Mouse (Mus musculus): Measurements from ENCODE around the gene Cd276. TPM values are rescaled to one million over a fixed set of nuclear protein-coding genes. Genes with fewer than 3 reads are reported as not detected.

Cd276 gene
- polyA plus RNA-seq, 1 experiment from 2014 or later, result 55.8 TPM

DNA sequence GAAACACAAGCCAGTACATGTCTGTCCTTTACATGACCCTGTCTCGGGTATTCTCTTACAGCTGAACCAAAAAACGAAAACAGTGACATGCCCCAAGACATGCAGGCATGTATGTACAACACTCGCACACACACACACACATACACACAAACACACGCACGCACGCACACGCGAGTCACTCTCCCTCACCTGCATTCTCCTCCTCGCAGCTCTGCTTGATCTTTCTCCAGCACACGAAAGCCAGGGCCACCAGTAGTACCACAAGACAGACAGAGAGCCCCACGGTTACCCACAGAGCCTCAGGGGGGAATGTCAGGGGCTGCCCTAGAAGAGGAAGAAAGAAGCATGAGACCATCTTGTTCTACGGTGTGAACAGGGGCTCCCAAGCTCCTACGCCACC lies 24.8 kb downstream of the Cd276 start:
- no peak for ATAC-seq (ENCODE audit: insufficient number of reproducible peaks, low FRiP score, low TSS enrichment, low read depth)
- H3K36me3 ChIP-seq, result peaks cover 67% of the 10 kb centered on the region
- H3K4me1 ChIP-seq, result no peaks in the 10 kb centered on the region
- 76% methylated on average over 13 of the region's 13 CpGs for WGBS
- no peak overlapping the region for H3K9ac ChIP-seq
- no peak overlapping the region for H3K4me2 ChIP-seq (replicated peaks)
- no peaks in the 10 kb centered on the region for H3K27me3 ChIP-seq
- no peak overlapping the region for H3K27ac ChIP-seq (replicated peaks)
- H3K9me3 ChIP-seq (replicated peaks), result no peaks in the 10 kb centered on the region
- H3K4me3 ChIP-seq (replicated peaks), result no peak overlapping the region

DNA sequence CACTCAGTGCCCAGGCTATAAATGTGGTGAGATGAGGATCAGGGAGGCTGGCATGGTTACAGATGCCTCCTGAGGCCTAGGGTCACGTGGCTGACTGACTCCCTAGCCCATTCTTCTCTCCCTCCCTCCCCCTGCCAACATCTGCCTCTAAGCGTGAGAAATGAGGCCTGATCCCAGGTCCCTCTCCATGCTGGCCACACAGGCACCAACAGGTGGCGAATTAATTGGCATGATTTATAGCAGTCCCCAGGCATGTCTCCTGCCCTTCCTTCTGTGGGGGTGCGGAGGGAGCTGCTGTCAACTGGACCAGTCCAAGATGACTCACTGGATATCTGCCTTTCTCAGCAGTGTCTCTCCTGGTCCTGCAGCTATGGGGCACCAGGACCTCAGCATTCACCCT lies 27.4 kb downstream of the Cd276 start:
- no peak overlapping the region for H3K4me2 ChIP-seq (replicated peaks)
- H3K27me3 ChIP-seq, result no peaks in the 10 kb centered on the region
- H3K9me3 ChIP-seq (replicated peaks), result no peaks in the 10 kb centered on the region
- no peak for ATAC-seq (ENCODE audit: insufficient number of reproducible peaks, low FRiP score, low TSS enrichment, low read depth)
- no peaks in the 10 kb centered on the region for H3K4me1 ChIP-seq
- WGBS, result 78% methylated on average over 4 of the region's 4 CpGs
- H3K9ac ChIP-seq, result no peak overlapping the region
- no peak overlapping the region for H3K4me3 ChIP-seq (replicated peaks)
- H3K36me3 ChIP-seq, result peaks cover 61% of the 10 kb centered on the region
- H3K27ac ChIP-seq (replicated peaks), result no peak overlapping the region

DNA sequence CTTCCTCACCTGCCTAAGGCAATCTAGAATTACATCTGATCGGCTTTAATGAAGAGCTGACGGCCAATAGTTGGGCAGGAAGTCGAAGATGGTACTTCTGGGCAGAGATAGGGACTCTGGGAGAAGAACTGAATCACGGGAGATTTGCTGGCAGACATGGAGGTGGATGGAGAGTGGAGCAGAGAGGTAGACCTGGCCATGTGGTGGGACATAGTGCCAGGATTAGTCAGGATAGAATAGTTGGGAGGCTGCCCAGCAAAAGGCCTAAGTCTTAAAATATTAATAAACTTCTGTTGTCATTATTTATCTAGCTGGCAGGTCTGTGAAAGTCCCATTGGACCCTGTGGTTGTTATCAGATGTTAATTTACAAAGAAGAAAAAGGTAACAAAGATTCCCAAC lies 30.1 kb downstream of the Cd276 start:
- H3K9me3 ChIP-seq (replicated peaks), result no peaks in the 10 kb centered on the region
- H3K27ac ChIP-seq (replicated peaks), result no peak overlapping the region
- no peak overlapping the region for H3K9ac ChIP-seq
- no peaks in the 10 kb centered on the region for H3K27me3 ChIP-seq
- H3K4me1 ChIP-seq, result 0 out of 2 replicates have a peak, but pooled peaks cover 6% of the 10 kb centered on the region
- 82% methylated on average over 4 of the region's 4 CpGs for WGBS
- H3K4me3 ChIP-seq (replicated peaks), result no peak overlapping the region
- peaks cover 46% of the 10 kb centered on the region for H3K36me3 ChIP-seq
- H3K4me2 ChIP-seq (replicated peaks), result no peak overlapping the region
- no peak for ATAC-seq (ENCODE audit: insufficient number of reproducible peaks, low FRiP score, low TSS enrichment, low read depth)

DNA sequence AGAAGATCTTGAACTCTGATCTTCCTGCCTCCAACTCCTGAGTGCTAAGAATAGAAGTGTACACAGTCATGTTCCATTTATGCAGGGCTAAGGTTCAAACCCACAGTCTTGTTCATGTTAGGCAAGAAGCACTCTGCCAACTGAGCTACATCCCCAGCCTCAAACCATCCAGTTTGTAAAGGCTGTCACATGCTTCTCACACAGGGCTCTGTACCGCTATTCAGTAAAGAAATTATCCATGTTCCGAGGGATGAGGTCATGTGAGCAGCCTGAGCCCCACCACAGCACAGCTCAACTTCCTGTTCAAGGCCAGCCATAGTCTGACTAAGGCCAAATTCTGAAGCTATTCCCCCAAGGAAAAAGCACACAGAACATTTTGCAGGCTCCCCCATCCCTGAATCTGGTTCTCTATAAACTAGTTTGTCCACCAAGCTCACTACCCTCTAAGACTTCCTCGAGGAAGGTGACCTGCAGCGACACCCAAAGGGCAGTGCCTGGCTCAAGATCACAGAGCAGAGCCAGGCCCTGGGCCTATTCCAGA lies 33.3 kb downstream of the Cd276 start:
- H3K4me3 ChIP-seq (replicated peaks), result no peak overlapping the region
- H3K27me3 ChIP-seq, result no peaks in the 10 kb centered on the region
- H3K4me2 ChIP-seq (replicated peaks), result no peak overlapping the region
- no peaks in the 10 kb centered on the region for H3K9me3 ChIP-seq (replicated peaks)
- H3K27ac ChIP-seq (replicated peaks), result no peak overlapping the region
- H3K4me1 ChIP-seq, result peaks cover 25% of the 10 kb centered on the region
- WGBS, result 42% methylated on average over 4 of the region's 4 CpGs
- H3K36me3 ChIP-seq, result peaks cover 20% of the 10 kb centered on the region
- H3K9ac ChIP-seq, result no peak overlapping the region
- ATAC-seq (ENCODE audit: insufficient number of reproducible peaks, low FRiP score, low TSS enrichment, low read depth), result peak; percentile 49; the same call in 1 of the 2 replicates

DNA sequence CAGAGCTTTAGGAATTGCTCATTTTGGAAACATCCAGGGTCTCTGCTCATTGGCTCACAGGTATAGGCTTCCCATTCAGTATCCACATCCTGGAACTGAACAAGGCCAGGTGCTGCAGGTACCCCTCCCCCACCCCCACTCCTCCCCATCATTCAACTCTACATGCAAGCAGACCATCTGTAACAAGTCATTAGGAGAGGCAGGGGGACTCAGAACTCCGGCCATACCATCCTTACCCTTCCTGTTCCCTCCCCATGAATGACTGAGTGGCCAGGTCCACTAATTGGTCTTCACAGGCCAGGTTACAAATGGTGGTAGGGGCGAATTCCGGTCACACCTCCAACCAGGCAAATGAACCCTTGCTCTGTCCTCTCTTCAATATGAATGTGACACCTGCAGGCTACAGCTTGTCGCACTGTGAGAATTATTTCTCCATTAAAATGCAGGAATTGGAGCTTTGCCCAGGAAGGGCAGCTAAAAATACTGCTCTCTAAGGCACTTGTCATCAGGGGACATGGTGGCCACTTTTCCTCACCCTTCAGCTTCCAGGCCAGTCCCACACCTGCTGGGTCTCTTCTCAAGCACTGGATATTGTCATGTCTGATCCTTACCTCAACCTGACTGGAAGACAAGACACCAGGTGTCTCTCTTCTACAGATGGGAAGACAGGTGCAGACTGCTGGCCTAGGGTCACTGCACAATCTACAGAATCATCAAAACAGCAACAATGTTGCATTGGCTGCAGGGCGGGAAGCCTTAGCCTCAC lies 34.2 kb downstream of the Cd276 start:
- peaks cover 11% of the 10 kb centered on the region; the same call in 1 of the 2 replicates for H3K36me3 ChIP-seq
- no peaks in the 10 kb centered on the region for H3K27me3 ChIP-seq
- H3K4me1 ChIP-seq, result peaks cover 25% of the 10 kb centered on the region
- no peak overlapping the region for H3K4me2 ChIP-seq (replicated peaks)
- no peak overlapping the region for H3K4me3 ChIP-seq (replicated peaks)
- no peak overlapping the region for H3K27ac ChIP-seq (replicated peaks)
- H3K9ac ChIP-seq, result no peak overlapping the region
- no peaks in the 10 kb centered on the region for H3K9me3 ChIP-seq (replicated peaks)
- 70% methylated on average over 5 of the region's 5 CpGs for WGBS
- no peak for ATAC-seq (ENCODE audit: insufficient number of reproducible peaks, low FRiP score, low TSS enrichment, low read depth)

DNA sequence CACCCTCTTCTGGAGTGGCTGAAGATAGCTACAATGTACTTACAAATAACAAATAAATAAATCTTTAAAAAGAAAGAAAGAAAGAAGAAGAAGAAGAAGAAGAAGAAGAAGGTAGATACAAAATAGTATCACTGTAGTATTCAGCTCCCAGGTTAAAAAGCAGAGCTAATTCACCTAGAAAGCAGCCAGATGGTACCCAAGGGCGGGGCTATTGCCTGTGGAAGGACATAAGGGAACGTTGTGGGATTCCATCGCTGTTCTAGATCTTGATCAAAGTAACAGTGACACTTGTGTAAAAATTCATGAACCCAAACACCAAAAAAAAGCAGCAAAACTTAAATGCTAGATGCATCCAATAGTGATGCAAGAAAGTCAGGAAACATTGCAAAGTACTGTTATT lies 35.3 kb downstream of the Cd276 start:
- H3K36me3 ChIP-seq, result 0 out of 2 replicates have a peak, but pooled peaks cover 2% of the 10 kb centered on the region
- no peak overlapping the region for H3K27ac ChIP-seq (replicated peaks)
- no peak overlapping the region for H3K4me2 ChIP-seq (replicated peaks)
- no peak overlapping the region for H3K9ac ChIP-seq
- no peak overlapping the region for H3K4me3 ChIP-seq (replicated peaks)
- H3K27me3 ChIP-seq, result no peaks in the 10 kb centered on the region
- no peaks in the 10 kb centered on the region for H3K9me3 ChIP-seq (replicated peaks)
- H3K4me1 ChIP-seq, result peaks cover 25% of the 10 kb centered on the region
- WGBS, result 76% methylated on average over 3 of the region's 3 CpGs
- no peak for ATAC-seq (ENCODE audit: insufficient number of reproducible peaks, low FRiP score, low TSS enrichment, low read depth)

DNA sequence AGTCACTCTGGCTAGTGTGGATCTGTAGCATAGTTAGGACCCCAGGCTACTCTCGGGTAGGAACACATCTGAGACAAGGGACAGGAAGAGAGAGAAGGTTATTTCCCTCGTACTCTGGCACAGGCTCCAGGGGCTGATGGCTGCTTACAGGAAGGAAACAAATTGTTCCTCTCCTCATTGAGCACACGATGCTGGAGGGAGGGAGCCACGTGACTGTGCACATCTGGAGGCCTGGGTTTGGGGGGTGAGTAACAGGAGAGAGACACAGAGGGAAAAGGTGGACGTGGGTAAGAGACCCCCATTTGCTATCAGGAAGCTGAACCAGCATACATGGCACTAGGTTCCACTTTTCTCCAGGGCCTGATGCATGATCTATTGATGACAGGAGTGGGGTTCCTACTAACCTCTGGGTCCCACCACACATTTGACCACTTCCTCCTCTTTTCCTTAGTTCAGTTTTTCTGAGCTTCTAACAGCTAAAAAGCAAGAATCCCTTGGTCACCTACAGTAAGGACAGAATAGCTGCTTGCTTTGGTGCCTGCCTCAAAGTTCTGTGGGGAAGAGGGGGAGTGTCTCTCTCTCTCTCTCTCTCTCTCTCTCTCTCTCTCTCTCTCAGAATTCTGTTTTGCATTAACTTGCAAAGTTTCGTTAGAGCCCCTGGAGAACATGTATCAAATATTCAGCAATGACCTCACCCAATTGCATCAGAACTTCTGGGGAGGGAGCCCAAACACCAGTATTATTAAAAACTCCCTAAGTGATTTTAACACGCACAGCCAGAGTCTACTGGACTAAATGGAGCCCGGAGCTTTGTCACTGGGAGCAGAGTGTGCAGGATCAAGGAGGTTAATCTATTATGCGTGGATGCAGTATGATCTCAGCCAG lies 37.1 kb downstream of the Cd276 start:
- no peak overlapping the region for H3K4me2 ChIP-seq (replicated peaks)
- WGBS, result 21% methylated on average over 9 of the region's 9 CpGs
- no peaks in the 10 kb centered on the region for H3K36me3 ChIP-seq
- ATAC-seq (ENCODE audit: insufficient number of reproducible peaks, low FRiP score, low TSS enrichment, low read depth), result no peak
- H3K4me1 ChIP-seq, result peaks cover 25% of the 10 kb centered on the region
- no peak overlapping the region for H3K9ac ChIP-seq
- H3K27ac ChIP-seq (replicated peaks), result peak overlapping the region; percentile 34; the same call in 1 of the 2 replicates
- H3K9me3 ChIP-seq (replicated peaks), result no peaks in the 10 kb centered on the region
- H3K4me3 ChIP-seq (replicated peaks), result no peak overlapping the region
- no peaks in the 10 kb centered on the region for H3K27me3 ChIP-seq

DNA sequence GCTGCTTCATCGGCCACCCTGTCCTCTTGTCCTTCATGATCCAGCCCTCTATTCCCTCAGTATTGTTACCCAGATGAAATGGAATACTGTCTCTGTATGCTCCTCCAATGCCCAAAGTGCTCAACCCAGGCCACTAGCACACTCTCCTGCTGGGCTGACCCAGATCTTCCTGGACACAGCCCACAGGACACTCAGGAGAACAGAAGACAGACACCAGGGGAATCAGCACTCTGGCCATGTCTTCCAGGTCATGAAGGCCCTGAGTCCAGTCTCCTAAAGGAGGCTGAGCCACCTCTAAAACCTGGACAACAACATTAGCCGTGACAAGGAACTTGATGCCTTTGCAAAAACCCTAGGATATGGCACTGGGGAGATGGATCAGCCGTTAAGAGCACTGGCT lies 38.8 kb downstream of the Cd276 start:
- WGBS, result 75% methylated on average over 3 of the region's 3 CpGs

DNA sequence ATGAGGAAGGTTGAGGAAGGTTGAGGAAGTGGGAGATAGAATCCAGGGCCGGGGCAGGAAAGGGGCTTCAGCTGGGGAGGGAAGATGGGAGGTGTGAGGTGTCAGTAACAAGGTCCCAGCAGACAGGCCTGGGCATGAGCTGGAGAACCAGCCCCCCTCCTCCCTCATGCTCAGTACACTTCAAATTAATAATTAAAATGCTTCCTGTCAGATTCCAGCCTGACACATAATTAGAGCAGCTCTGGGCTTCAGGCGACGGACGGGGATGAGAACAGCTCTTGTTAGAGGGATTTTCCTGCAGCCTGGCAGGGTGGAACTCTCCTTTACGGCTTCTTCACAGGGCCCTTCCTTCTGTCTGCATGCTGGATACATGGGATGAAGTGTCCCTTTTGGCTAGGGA lies 41.5 kb downstream of the Cd276 start:
- Histone ChIP-seq H3K9me3 (replicated peaks) (no peaks in the 10 kb centered on the region), H3K4me1 (peaks cover 13% of the 10 kb centered on the region), H3K27me3 (no peaks in the 10 kb centered on the region), H3K27ac (replicated peaks) (no peak overlapping the region), H3K4me2 (replicated peaks) (no peak overlapping the region), H3K9ac (no peak overlapping the region), H3K36me3 (no peaks in the 10 kb centered on the region), H3K4me3 (replicated peaks) (no peak overlapping the region)
- ATAC-seq (ENCODE audit: insufficient number of reproducible peaks, low FRiP score, low TSS enrichment, low read depth), result no peak
- 36% methylated on average over 5 of the region's 5 CpGs for WGBS

More for the DNA sequence above, 38.8 kb downstream of the Cd276 start:
- H3K4me2 ChIP-seq (replicated peaks), result no peak overlapping the region
- H3K9me3 ChIP-seq (replicated peaks), result no peaks in the 10 kb centered on the region
- no peak overlapping the region for H3K9ac ChIP-seq
- H3K36me3 ChIP-seq, result no peaks in the 10 kb centered on the region
- no peak overlapping the region for H3K4me3 ChIP-seq (replicated peaks)
- no peaks in the 10 kb centered on the region for H3K27me3 ChIP-seq
- no peak overlapping the region for H3K27ac ChIP-seq (replicated peaks)
- H3K4me1 ChIP-seq, result peaks cover 19% of the 10 kb centered on the region
- no peak for ATAC-seq (ENCODE audit: insufficient number of reproducible peaks, low FRiP score, low TSS enrichment, low read depth)

DNA sequence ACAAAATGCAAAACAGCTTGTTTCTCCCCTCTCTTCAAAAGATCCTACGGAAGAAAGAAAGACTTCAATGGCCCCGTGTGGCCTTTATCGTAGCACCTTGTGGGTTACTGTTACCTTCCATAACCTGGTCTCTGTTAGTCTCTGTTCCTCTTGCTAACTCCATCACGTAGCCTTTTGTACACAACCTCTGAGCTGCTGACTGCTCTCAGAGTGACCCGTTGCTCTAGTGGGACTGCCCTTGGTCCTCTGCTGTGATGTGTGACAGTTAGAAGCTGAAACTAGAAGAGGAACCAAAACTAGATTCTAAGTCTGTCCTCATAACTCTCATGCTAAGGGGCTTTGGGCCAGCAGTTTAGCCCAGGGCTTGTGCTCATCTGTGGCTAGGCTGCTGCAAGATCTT lies 44.8 kb downstream of the Cd276 start:
- Histone ChIP-seq H3K27me3 (no peaks in the 10 kb centered on the region), H3K4me3 (replicated peaks) (no peak overlapping the region), H3K4me2 (replicated peaks) (no peak overlapping the region), H3K9ac (no peak overlapping the region), H3K4me1 (no peaks in the 10 kb centered on the region), H3K36me3 (no peaks in the 10 kb centered on the region), H3K27ac (replicated peaks) (no peak overlapping the region), H3K9me3 (replicated peaks) (no peaks in the 10 kb centered on the region)
- ATAC-seq (ENCODE audit: insufficient number of reproducible peaks, low FRiP score, low TSS enrichment, low read depth), result no peak
- 87% methylated on average over 5 of the region's 5 CpGs for WGBS

DNA sequence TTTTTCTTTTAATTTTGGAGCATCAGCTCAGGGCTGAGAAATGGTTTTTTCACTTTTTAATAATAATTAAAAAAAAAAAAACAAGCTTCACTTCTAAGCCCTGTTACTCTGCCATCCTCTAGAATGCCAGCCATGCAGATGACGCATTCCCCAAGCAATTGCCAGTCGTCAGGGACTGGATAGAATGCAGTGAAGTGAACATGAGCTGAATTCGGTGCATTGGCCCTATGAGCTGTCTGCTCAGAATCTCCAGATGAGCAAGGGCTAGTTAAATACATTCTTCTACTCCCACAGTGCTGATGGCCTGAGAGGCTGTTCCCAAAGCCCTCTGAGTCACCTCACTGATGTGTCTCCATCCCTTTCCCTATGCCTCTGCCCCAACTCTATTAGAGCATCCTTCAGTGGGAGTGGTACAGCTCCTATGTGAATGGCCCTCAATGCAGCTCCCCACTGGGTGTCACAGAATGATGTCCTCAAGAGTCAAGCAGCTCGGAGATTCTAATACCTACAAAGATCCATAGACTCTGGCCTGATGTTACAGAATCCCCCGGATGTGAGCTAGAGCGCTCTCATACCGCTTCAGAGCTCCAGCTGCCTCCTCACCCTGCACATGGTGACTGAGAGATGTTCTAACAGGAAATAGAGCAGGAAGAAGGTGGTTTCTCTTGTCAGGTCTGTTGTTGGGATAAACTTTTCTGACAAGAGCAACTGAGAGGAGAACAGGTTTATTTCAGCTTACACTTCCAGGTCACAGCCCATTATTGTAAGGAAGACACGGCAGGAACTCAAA lies 47.8 kb downstream of the Cd276 start:
- 74% methylated on average over 8 of the region's 8 CpGs for WGBS
- Histone ChIP-seq H3K4me2 (replicated peaks) (no peak overlapping the region), H3K36me3 (no peaks in the 10 kb centered on the region), H3K4me3 (replicated peaks) (no peak overlapping the region), H3K9ac (no peak overlapping the region), H3K27me3 (no peaks in the 10 kb centered on the region), H3K9me3 (replicated peaks) (no peaks in the 10 kb centered on the region), H3K4me1 (no peaks in the 10 kb centered on the region), H3K27ac (replicated peaks) (no peak overlapping the region)
- ATAC-seq (ENCODE audit: insufficient number of reproducible peaks, low FRiP score, low TSS enrichment, low read depth), result no peak

All from embryonic facial prominence, embryonic 15.5 days (tissue).